Mouse (Mus musculus) brain, embryonic 14.5 days (tissue): Measurements from ENCODE around the gene Ftsj3.

Experiments used
- CTCF ChIP-seq: fragments of 200-500 bp; IDR thresholded peaks from 2 replicates; pipeline ENCODE4 v1.5.1; 2012; ENCODE audit warnings: inconsistent platforms, mild to moderate bottlenecking, moderate library complexity, borderline replicate concordance; ENCODE audit not compliant: insufficient read depth, insufficient read length; ENCODE audit errors: extremely low read depth
- POLR2A ChIP-seq: fragments of 200-500 bp; IDR thresholded peaks from 2 replicates; pipeline ENCODE4 v1.6.1; 2012; ENCODE audit warnings: mild to moderate bottlenecking, inconsistent platforms, borderline replicate concordance; ENCODE audit not compliant: poor library complexity, insufficient read depth, insufficient read length, severe bottlenecking; ENCODE audit errors: extremely low read depth

- TF ChIP-seq CTCF (no peak), POLR2A (no peak)
Observed at GRCm38 (mm10) chr11:106273311-106273684, 17.4 kb upstream of the Ftsj3 start.
